Mouse (Mus musculus) megakaryocyte, embryonic 14.5 days (primary cell): ENCODE measurements around the gene Spag4.
"Not testable (repeated sequence)": the region's sequence is repeated elsewhere in the genome, so short reads cannot be mapped to it uniquely, and the experiment has no call there.

Experiments used
- FLI1 ChIP-seq: IDR thresholded peaks from 2 replicates; pipeline ENCODE4 v1.6.1; 2012; ENCODE audit warnings: low read length, inconsistent platforms, mixed read lengths
- GATA1 ChIP-seq: IDR thresholded peaks from 3 replicates; pipeline ENCODE4 v1.6.1; 2012; ENCODE audit warnings: mixed read lengths, low read length, inconsistent platforms, borderline replicate concordance

DNA sequence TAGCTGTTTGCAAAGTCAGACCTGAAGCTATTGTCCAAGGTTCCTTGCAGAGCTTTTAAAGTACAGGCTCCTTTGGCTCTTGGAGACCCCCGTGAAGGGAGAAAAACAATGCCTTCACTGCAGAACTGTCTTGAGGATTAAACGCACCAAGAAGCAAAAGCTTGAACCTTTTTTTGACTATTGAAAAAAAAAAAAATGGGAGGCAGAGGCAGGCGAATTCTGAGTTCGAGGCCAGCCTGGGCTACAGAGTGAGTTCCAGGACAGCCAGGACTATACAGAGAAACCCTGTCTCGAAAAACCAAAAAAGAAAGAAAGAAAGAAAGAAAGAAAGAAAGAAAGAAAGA is 47.1 kb downstream of the Spag4 start:
- TF ChIP-seq GATA1, FLI1: not testable (repeated sequence)
